Mouse (Mus musculus): ENCODE results near the gene Vamp5. TPM values are rescaled to one million over a fixed set of nuclear protein-coding genes. Genes with fewer than 3 reads are reported as not detected.

Vamp5 gene
- polyA plus RNA-seq, 1 experiment from 2014 or later = 22.2 TPM

GRCm38 (mm10) chr6:72374206-72374605, 6.1 kb downstream of the Vamp5 start:
- 57% methylated on average over 7 of the region's 7 CpGs for WGBS
- no peak for ATAC-seq (ENCODE audit: insufficient number of reproducible peaks, low FRiP score, low TSS enrichment, low read depth)
- H3K9me3 ChIP-seq = no peaks in the 10 kb centered on the region

GRCm38 (mm10) chr6:72373184-72373583, 7.1 kb downstream of the Vamp5 start:
- Histone ChIP-seq H3K27me3 (no peaks in the 10 kb centered on the region), H3K4me3 (no peak overlapping the region), H3K36me3 (no peaks in the 10 kb centered on the region), H3K4me2 (no peak overlapping the region), H3K9me3 (no peaks in the 10 kb centered on the region), H3K4me1 (peaks cover 11% of the 10 kb centered on the region; the same call in 1 of the 2 replicates), H3K9ac (no peak overlapping the region), H3K27ac (no peak overlapping the region)
- ATAC-seq (ENCODE audit: insufficient number of reproducible peaks, low FRiP score, low TSS enrichment, low read depth) = no peak
- WGBS = 80% methylated on average over 4 of the region's 4 CpGs

More at GRCm38 (mm10) chr6:72374206-72374605, 6.1 kb downstream of the Vamp5 start:
- Histone ChIP-seq H3K4me1 (peaks cover 11% of the 10 kb centered on the region; the same call in 1 of the 2 replicates), H3K4me2 (no peak overlapping the region), H3K27ac (no peak overlapping the region), H3K27me3 (no peaks in the 10 kb centered on the region), H3K9ac (no peak overlapping the region), H3K4me3 (no peak overlapping the region), H3K36me3 (no peaks in the 10 kb centered on the region)

GRCm38 (mm10) chr6:72371571-72371970, 8.7 kb downstream of the Vamp5 start:
- H3K36me3 ChIP-seq = no peaks in the 10 kb centered on the region
- WGBS = 33% methylated on average over 1 of the region's 1 CpGs
- H3K27ac ChIP-seq = no peak overlapping the region
- no peak overlapping the region for H3K4me3 ChIP-seq
- peaks cover 11% of the 10 kb centered on the region; the same call in 1 of the 2 replicates for H3K4me1 ChIP-seq
- no peak overlapping the region for H3K9ac ChIP-seq
- ATAC-seq (ENCODE audit: insufficient number of reproducible peaks, low FRiP score, low TSS enrichment, low read depth) = no peak
- H3K27me3 ChIP-seq = no peaks in the 10 kb centered on the region
- H3K4me2 ChIP-seq = no peak overlapping the region
- no peaks in the 10 kb centered on the region for H3K9me3 ChIP-seq

GRCm38 (mm10) chr6:72371147-72371546, 9.1 kb downstream of the Vamp5 start:
- H3K9me3 ChIP-seq = no peaks in the 10 kb centered on the region
- no peak overlapping the region for H3K4me2 ChIP-seq
- no peaks in the 10 kb centered on the region for H3K36me3 ChIP-seq
- H3K27me3 ChIP-seq = no peaks in the 10 kb centered on the region
- no peak for ATAC-seq (ENCODE audit: insufficient number of reproducible peaks, low FRiP score, low TSS enrichment, low read depth)
- H3K9ac ChIP-seq = no peak overlapping the region
- H3K27ac ChIP-seq = no peak overlapping the region
- peaks cover 11% of the 10 kb centered on the region; the same call in 1 of the 2 replicates for H3K4me1 ChIP-seq
- 48% methylated on average over 5 of the region's 5 CpGs for WGBS
- H3K4me3 ChIP-seq = no peak overlapping the region

GRCm38 (mm10) chr6:72370091-72370490, 10.2 kb downstream of the Vamp5 start:
- Histone ChIP-seq H3K36me3 (no peaks in the 10 kb centered on the region), H3K27me3 (no peaks in the 10 kb centered on the region), H3K27ac (no peak overlapping the region), H3K4me2 (no peak overlapping the region), H3K9me3 (no peaks in the 10 kb centered on the region), H3K4me1 (peaks cover 11% of the 10 kb centered on the region; the same call in 1 of the 2 replicates), H3K9ac (no peak overlapping the region), H3K4me3 (no peak overlapping the region)
- ATAC-seq (ENCODE audit: insufficient number of reproducible peaks, low FRiP score, low TSS enrichment, low read depth) = no peak
- 74% methylated on average over 12 of the region's 12 CpGs for WGBS

GRCm38 (mm10) chr6:72369557-72369956, 10.7 kb downstream of the Vamp5 start:
- no peak overlapping the region for H3K4me3 ChIP-seq
- no peaks in the 10 kb centered on the region for H3K27me3 ChIP-seq
- no peaks in the 10 kb centered on the region for H3K36me3 ChIP-seq
- no peak overlapping the region for H3K27ac ChIP-seq
- no peak overlapping the region for H3K4me2 ChIP-seq
- H3K9me3 ChIP-seq = no peaks in the 10 kb centered on the region
- no peak for ATAC-seq (ENCODE audit: insufficient number of reproducible peaks, low FRiP score, low TSS enrichment, low read depth)
- peaks cover 11% of the 10 kb centered on the region; the same call in 1 of the 2 replicates for H3K4me1 ChIP-seq
- 74% methylated on average over 4 of the region's 4 CpGs for WGBS
- no peak overlapping the region for H3K9ac ChIP-seq

GRCm38 (mm10) chr6:72367460-72367974, 12.8 kb downstream of the Vamp5 start:
- no peak overlapping the region for H3K4me2 ChIP-seq
- ATAC-seq (ENCODE audit: insufficient number of reproducible peaks, low FRiP score, low TSS enrichment, low read depth) = no peak
- no peaks in the 10 kb centered on the region for H3K9me3 ChIP-seq
- 73% methylated on average over 4 of the region's 4 CpGs for WGBS
- H3K9ac ChIP-seq = no peak overlapping the region
- H3K27me3 ChIP-seq = no peaks in the 10 kb centered on the region
- no peaks in the 10 kb centered on the region for H3K36me3 ChIP-seq
- no peak overlapping the region for H3K4me3 ChIP-seq
- H3K4me1 ChIP-seq = peaks cover 13% of the 10 kb centered on the region; the same call in 1 of the 2 replicates
- H3K27ac ChIP-seq = no peak overlapping the region

- Histone ChIP-seq H3K36me3 (no peaks in the 10 kb centered on the region), H3K27me3 (no peaks in the 10 kb centered on the region), H3K4me3 (no peak within 1 kb of the TSS), H3K27ac (no peak within 1 kb of the TSS), H3K4me1 (peaks cover 13% of the 10 kb centered on the region; the same call in 1 of the 2 replicates), H3K9ac (no peak within 1 kb of the TSS), H3K4me2 (no peak within 1 kb of the TSS), H3K9me3 (no peaks in the 10 kb centered on the region)
- 70% methylated on average over 4 of the region's 4 CpGs for WGBS
- ATAC-seq (ENCODE audit: insufficient number of reproducible peaks, low FRiP score, low TSS enrichment, low read depth) = no peak
Measured at GRCm38 (mm10) chr6:72366844-72367443, 13.3 kb downstream of the Vamp5 start, which contains the start of gene Rnf181. Gene Rnf181, minus strand, starts transcription at chr6:72366956.

GRCm38 (mm10) chr6:72366304-72366703, 14.0 kb downstream of the Vamp5 start:
- no peak overlapping the region for H3K9ac ChIP-seq
- peaks cover 15% of the 10 kb centered on the region; the same call in 1 of the 2 replicates for H3K4me1 ChIP-seq
- no peaks in the 10 kb centered on the region for H3K27me3 ChIP-seq
- H3K4me3 ChIP-seq = no peak overlapping the region
- no peak overlapping the region for H3K27ac ChIP-seq
- WGBS = 73% methylated on average over 3 of the region's 3 CpGs
- ATAC-seq (ENCODE audit: insufficient number of reproducible peaks, low FRiP score, low TSS enrichment, low read depth) = no peak
- H3K36me3 ChIP-seq = no peaks in the 10 kb centered on the region
- H3K9me3 ChIP-seq = no peaks in the 10 kb centered on the region
- H3K4me2 ChIP-seq = no peak overlapping the region

- no peak for ATAC-seq (ENCODE audit: insufficient number of reproducible peaks, low FRiP score, low TSS enrichment, low read depth)
- peaks cover 18% of the 10 kb centered on the region; the same call in 1 of the 2 replicates for H3K4me1 ChIP-seq
- no peak overlapping the region for H3K4me3 ChIP-seq
- no peaks in the 10 kb centered on the region for H3K9me3 ChIP-seq
- no peaks in the 10 kb centered on the region for H3K27me3 ChIP-seq
- peaks cover 7% of the 10 kb centered on the region; the same call in 1 of the 2 replicates for H3K36me3 ChIP-seq
- H3K27ac ChIP-seq = no peak overlapping the region
- 66% methylated on average over 6 of the region's 6 CpGs for WGBS
- no peak overlapping the region for H3K4me2 ChIP-seq
- H3K9ac ChIP-seq = no peak overlapping the region
Measured at GRCm38 (mm10) chr6:72364985-72365384, 15.3 kb downstream of the Vamp5 start.

- no peak overlapping the region for H3K9ac ChIP-seq
- no peak for ATAC-seq (ENCODE audit: insufficient number of reproducible peaks, low FRiP score, low TSS enrichment, low read depth)
- H3K4me2 ChIP-seq = no peak overlapping the region
- peaks cover 13% of the 10 kb centered on the region for H3K36me3 ChIP-seq
- H3K27me3 ChIP-seq = no peaks in the 10 kb centered on the region
- H3K9me3 ChIP-seq = no peaks in the 10 kb centered on the region
- 48% methylated on average over 7 of the region's 7 CpGs for WGBS
- no peak overlapping the region for H3K27ac ChIP-seq
- H3K4me3 ChIP-seq = no peak overlapping the region
- H3K4me1 ChIP-seq = peaks cover 18% of the 10 kb centered on the region; the same call in 1 of the 2 replicates
Measured at GRCm38 (mm10) chr6:72364009-72364408, 16.3 kb downstream of the Vamp5 start.

Data from limb, embryonic 15.5 days (tissue).